Mouse (Mus musculus) forebrain, embryonic 15.5 days (tissue): Measurements from ENCODE around the gene Creb5. TPM values are rescaled to one million over a fixed set of nuclear protein-coding genes. Genes with fewer than 3 reads are reported as not detected.

Experiments used
- ATAC-seq: fragments of 200-750 bp; cut with Nextera tagmentation; replicated peaks from 2 replicates; pipeline ENCODE4 v1.8.0; 2017; ENCODE audit warnings: mild to moderate bottlenecking, moderate TSS enrichment, moderate library complexity
- H3K27ac ChIP-seq: fragments of 300-500 bp; sonication (generic); replicated peaks from 2 replicates; pipeline ENCODE4 v1.5.1; 2015; ENCODE audit warnings: mild to moderate bottlenecking, inconsistent platforms
- H3K27me3 ChIP-seq: fragments of 300-500 bp; sonication (generic); 2 replicates; pipeline ENCODE4 v1.6.1; 2015; ENCODE audit warnings: inconsistent platforms
- H3K36me3 ChIP-seq: fragments of 300-500 bp; sonication (generic); 2 replicates; pipeline ENCODE4 v1.6.1; 2015; ENCODE audit warnings: mild to moderate bottlenecking, inconsistent platforms
- H3K4me1 ChIP-seq: fragments of 300-500 bp; sonication (generic); 2 replicates; pipeline ENCODE4 v1.6.1; 2015; ENCODE audit warnings: inconsistent platforms
- H3K4me2 ChIP-seq: fragments of 300-500 bp; sonication (generic); replicated peaks from 2 replicates; pipeline ENCODE4 v1.6.1; 2015; ENCODE audit warnings: mild to moderate bottlenecking, inconsistent platforms
- H3K4me3 ChIP-seq: fragments of 300-500 bp; sonication (generic); 2 replicates; pipeline ENCODE4 v1.5.1; 2015; ENCODE audit warnings: mild to moderate bottlenecking, inconsistent platforms
- H3K9ac ChIP-seq: fragments of 300-500 bp; sonication (generic); replicated peaks from 2 replicates; pipeline ENCODE4 v1.6.1; 2015; ENCODE audit warnings: mild to moderate bottlenecking, inconsistent platforms
- H3K9me3 ChIP-seq: fragments of 300-500 bp; sonication (generic); 2 replicates; pipeline ENCODE4 v1.6.1; 2016; ENCODE audit warnings: inconsistent platforms
- WGBS: fragments of 180-500 bp; shearing (Covaris S2); methylation state at CpG from one replicate; pipeline ENCODE4 v1.1.7; 2015; ENCODE audit warnings: mixed read lengths; 5-methylcytosine and 5-hydroxymethylcytosine counted together
- polyA plus RNA-seq: library from polyadenylated mRNA; unstranded; fragments of >200 nt; fragmentation: Nextera tagmentation; extraction: Ambion mirVana; gene quantifications from 2 replicates; pipeline ENCODE4 v1.2.1, GENCODE M21; 2015

The Creb5 gene
- polyA plus RNA-seq, 1 experiment from 2014 or later, result 14.5 TPM

DNA sequence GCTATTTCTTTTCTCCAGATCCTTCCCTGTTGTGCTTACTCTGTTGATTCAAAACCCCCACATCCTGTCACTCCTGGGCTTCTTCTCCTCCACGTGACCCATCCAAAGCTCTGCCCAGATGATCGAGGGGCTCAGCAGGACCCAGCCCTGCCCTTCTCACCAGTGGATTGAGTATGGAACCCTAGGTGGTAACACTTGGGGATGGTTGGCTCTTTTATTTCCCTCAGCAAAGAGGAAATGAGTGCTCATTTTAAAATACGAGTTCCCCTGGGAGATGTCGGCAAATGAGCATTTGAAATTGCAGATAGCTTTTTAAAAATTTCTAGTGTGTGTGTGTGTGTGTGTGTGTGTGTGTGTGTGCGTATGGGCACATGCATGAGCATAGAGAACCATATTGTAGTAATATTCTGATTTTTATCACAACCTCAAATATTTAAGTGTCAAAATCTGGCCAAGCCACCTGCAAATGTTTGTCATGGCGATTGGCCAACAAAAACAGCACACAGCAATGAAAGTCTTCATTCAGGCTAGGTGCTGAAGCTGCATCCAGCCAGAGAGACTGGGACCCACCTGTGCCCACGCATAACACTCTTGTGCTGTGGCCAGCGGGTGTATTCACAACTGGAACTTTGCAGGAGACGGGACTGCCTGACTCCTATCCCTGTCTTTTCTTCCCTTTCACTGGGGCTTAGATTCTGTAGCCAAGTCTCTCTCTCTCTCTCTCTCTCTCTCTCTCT lies 162.5 kb downstream of the Creb5 start:
- no peak for ATAC-seq
- WGBS, result 53% methylated on average over 9 of the region's 9 CpGs
- Histone ChIP-seq H3K9ac (no peak overlapping the region), H3K36me3 (no peaks in the 10 kb centered on the region), H3K4me2 (no peak overlapping the region), H3K9me3 (no peaks in the 10 kb centered on the region), H3K4me1 (peaks cover 30% of the 10 kb centered on the region), H3K27ac (no peak overlapping the region), H3K4me3 (no peak overlapping the region), H3K27me3 (no peaks in the 10 kb centered on the region)

DNA sequence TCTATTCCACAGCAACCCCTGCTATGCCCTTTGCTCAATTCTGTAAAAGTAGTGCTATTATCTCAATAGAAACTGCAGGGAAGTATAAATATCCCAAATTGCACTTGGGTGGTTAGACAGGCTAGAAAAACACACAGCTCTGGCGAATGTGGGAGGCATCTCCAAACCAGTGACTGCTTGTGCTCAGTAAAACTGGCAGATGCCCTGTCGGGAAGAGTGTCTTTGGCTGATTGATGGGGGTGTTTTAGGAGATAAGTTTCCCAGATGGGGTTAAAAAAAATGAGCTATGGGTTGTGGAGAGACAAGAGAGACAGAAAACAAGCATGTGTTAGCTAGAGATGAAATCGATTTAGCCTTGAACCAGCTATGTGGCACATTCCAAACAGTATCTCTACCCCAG lies 163.4 kb downstream of the Creb5 start:
- H3K9me3 ChIP-seq, result no peaks in the 10 kb centered on the region
- ATAC-seq, result no peak
- WGBS, result 51% methylated on average over 3 of the region's 3 CpGs
- H3K4me1 ChIP-seq, result peaks cover 30% of the 10 kb centered on the region
- no peak overlapping the region for H3K4me2 ChIP-seq
- H3K27me3 ChIP-seq, result no peaks in the 10 kb centered on the region
- no peak overlapping the region for H3K9ac ChIP-seq
- no peak overlapping the region for H3K27ac ChIP-seq
- H3K36me3 ChIP-seq, result no peaks in the 10 kb centered on the region
- H3K4me3 ChIP-seq, result no peak overlapping the region

DNA sequence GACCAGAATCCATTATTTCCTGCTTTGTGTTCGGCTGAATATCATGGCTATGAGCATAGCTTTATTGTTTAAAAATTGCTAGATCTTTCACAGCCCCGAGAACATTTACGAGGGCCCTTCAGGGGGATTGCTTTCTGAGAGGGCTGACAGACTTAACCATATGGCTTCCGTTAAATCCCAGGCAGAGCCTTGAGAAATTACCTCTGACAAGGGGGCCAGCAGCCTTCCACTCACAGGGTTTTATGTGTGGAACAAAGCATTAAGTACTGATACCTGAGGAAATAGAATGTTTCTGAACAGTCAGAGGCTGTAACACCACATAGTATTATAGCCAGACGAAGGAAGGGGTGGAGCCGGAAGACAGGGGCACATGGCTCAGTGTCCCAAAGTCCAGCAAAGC lies 165.2 kb downstream of the Creb5 start:
- Histone ChIP-seq H3K4me2 (no peak overlapping the region), H3K4me1 (peaks cover 30% of the 10 kb centered on the region), H3K4me3 (no peak overlapping the region), H3K9me3 (no peaks in the 10 kb centered on the region), H3K36me3 (no peaks in the 10 kb centered on the region), H3K27me3 (no peaks in the 10 kb centered on the region), H3K9ac (no peak overlapping the region), H3K27ac (no peak overlapping the region)
- WGBS, result 46% methylated on average over 6 of the region's 6 CpGs
- no peak for ATAC-seq

DNA sequence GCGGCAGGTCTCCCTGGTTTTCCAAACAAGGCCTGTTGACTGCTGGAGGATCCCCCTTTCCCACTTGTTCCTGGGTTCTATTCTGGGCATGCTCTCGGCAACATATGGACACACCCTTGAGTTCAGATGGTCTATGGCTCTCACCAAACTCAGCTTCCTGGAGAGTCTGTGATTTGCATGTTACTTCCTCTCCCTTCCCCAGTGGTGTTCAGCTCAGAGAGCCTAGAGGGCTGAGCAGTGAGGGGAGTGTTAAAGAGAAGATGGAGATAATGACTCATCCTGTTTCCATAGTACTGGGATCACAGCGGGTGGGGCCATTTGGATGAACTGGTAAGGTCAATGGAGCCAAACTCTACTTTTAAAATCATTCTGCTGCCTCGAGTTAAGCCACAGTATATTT lies 168.4 kb downstream of the Creb5 start:
- WGBS, result 71% methylated on average over 4 of the region's 4 CpGs
- Histone ChIP-seq H3K4me3 (no peak overlapping the region), H3K9ac (no peak overlapping the region), H3K36me3 (no peaks in the 10 kb centered on the region), H3K9me3 (no peaks in the 10 kb centered on the region), H3K4me1 (peaks cover 14% of the 10 kb centered on the region), H3K4me2 (no peak overlapping the region), H3K27me3 (no peaks in the 10 kb centered on the region), H3K27ac (no peak overlapping the region)
- no peak for ATAC-seq

DNA sequence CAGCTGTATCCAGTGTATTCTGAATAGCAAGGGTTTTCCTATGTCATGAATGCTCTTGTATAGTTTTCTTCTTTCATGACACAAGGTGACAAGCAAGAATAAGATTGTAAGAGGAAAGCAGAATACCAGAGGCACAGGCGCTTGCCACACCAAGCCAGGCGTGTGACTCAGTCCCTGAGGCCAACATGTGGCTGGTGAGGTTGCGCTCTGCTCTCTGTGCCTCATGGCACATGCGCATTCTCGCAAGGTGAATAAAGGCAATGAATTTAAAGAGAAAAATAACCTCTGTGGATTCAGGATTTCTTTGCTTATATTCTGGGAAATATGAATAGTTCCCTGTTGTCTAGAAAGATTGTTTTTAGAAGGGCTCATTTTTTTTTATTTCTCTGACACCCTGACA lies 169.0 kb downstream of the Creb5 start:
- no peaks in the 10 kb centered on the region for H3K27me3 ChIP-seq
- no peak overlapping the region for H3K9ac ChIP-seq
- no peaks in the 10 kb centered on the region for H3K9me3 ChIP-seq
- no peak overlapping the region for H3K4me2 ChIP-seq
- peaks cover 11% of the 10 kb centered on the region for H3K4me1 ChIP-seq
- H3K27ac ChIP-seq, result no peak overlapping the region
- 91% methylated on average over 5 of the region's 5 CpGs for WGBS
- H3K36me3 ChIP-seq, result no peaks in the 10 kb centered on the region
- ATAC-seq, result no peak
- H3K4me3 ChIP-seq, result no peak overlapping the region

DNA sequence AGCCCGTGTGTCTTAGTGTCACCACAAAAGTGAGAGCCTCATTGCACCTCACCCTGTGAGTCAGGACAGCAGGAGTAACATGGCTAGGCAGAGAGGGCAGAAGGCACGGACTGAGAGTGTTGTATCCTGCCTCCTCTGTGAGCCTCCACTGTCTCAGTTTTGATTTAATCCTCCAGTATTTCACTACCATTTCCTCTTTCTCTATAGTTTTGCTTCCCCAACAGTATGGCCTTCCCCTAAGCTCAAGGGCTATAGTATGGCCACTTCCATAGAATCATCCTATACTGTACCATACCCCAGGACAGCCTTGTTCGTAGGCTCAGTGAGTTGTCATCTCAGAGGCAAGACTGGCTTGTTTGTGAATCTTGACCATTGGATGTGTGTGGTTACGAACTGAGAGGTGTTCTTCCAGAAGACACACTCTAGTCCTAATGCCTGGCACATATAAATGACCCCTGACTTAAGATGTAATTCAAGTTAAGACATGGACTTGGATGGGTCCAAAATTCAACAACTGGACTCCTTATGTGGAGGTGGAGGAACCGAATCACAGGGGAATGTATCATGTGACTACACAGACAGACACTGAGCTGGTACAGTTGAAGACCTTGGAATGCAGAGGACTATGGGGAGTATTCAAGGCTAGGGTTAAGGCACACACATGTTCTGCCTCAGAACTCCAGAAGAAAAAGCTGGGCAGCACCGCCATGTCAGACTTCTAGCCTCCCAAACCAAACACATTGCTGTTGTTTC lies 173.1 kb downstream of the Creb5 start:
- no peak for ATAC-seq
- Histone ChIP-seq H3K4me2 (no peak overlapping the region), H3K9ac (no peak overlapping the region), H3K9me3 (no peaks in the 10 kb centered on the region), H3K36me3 (no peaks in the 10 kb centered on the region), H3K27me3 (no peaks in the 10 kb centered on the region), H3K4me3 (no peak overlapping the region), H3K4me1 (peaks cover 14% of the 10 kb centered on the region), H3K27ac (no peak overlapping the region)
- WGBS, result 93% methylated on average over 6 of the region's 6 CpGs

DNA sequence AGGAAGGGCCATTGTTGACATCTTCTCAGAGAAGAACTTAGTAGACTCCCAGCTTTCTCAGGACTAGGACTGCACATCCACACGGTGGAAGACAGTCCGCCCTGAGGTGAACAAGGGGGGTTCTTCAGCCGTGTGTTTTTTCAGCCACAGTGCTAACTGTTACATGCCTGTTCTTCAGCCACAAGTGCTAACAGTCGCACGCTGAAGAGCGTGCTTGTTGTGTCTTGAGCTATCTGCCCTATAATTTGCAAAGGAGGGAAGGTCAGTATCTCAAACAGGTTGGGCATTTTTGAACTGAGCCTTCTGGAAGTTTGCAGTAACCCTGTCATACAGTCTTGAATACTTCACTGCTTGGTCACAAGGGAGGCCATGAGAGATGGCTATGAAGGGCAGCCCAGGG lies 174.0 kb downstream of the Creb5 start:
- Histone ChIP-seq H3K27ac (no peak overlapping the region), H3K4me2 (no peak overlapping the region), H3K36me3 (no peaks in the 10 kb centered on the region), H3K4me1 (peaks cover 14% of the 10 kb centered on the region), H3K9me3 (no peaks in the 10 kb centered on the region), H3K9ac (no peak overlapping the region), H3K4me3 (no peak overlapping the region), H3K27me3 (no peaks in the 10 kb centered on the region)
- 95% methylated on average over 6 of the region's 6 CpGs for WGBS
- ATAC-seq, result no peak

DNA sequence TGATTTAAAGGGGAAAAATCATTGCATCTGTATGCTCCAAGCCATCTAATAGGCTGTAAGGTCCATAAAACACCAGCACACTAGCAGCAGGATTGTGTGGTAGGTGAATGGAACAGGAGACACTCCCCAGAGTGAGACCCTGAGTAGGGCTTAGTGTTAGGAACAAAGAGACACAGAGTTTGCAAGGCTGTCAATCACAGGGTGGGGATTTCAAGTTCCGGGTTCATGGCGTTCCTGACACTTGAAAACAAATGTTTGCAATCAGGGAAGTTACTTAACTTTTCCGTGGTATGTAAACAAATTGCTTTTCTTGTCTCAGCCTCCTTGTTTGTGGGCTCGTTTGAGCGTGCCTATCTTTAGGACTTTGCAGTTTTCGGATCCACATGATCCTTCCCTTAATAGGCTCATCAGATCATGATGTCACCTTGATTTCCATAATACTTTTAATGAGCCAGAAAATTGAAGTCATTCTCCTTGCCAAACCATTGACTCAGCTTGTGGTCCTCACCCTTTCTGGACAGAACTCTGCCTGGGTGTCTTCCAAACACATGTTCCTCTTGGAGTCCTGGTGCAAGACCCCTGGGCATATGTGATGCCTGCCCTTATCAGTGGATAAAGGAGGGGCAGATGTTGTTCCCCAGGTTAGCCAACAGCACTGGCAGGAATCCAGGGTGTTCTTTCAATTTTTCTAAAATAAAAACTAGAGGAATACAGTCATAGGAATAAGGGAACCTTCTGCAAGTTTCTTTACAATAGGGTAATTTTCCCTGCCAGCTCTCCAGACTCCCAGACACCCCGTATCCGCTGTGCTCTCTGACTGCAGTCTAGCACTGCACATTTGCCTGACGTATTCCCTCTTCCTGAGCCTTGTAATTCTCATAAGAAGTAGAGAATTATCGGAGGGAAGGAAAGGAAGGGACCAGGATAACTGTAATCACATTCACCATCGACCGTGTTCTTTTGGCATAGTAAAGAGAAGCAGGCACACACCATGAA lies 175.0 kb downstream of the Creb5 start:
- WGBS, result 32% methylated on average over 12 of the region's 12 CpGs
- H3K27me3 ChIP-seq, result no peaks in the 10 kb centered on the region
- no peak overlapping the region for H3K9ac ChIP-seq
- H3K4me3 ChIP-seq, result no peak overlapping the region
- peak; percentile 58; the same call in 1 of the 2 replicates for ATAC-seq
- no peaks in the 10 kb centered on the region for H3K9me3 ChIP-seq
- peak overlapping the region; percentile 51 for H3K27ac ChIP-seq
- peaks cover 14% of the 10 kb centered on the region for H3K4me1 ChIP-seq
- H3K4me2 ChIP-seq, result peak overlapping the region; percentile 2; the same call in 1 of the 2 replicates
- no peaks in the 10 kb centered on the region for H3K36me3 ChIP-seq

DNA sequence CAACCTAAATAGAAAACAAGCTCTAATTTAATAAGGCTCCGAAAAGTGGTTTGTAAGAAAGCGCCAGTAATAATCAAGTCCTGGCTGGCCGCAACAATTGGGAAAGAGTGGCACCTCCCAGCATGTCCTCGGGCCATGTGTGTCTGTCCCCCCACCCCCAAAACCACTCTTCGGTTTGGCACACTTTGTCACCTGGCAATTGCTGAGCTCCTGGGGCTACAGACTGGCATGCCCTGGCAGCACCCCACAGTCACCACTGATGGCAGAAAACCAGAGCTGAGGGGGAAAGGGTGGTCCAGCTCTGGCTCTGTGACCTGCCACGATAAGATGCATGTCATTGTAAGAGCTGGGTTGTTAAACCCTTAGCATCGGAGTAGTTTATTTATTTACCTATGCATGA lies 175.7 kb downstream of the Creb5 start:
- Histone ChIP-seq H3K9ac (no peak overlapping the region), H3K4me1 (peaks cover 14% of the 10 kb centered on the region), H3K27me3 (no peaks in the 10 kb centered on the region), H3K36me3 (no peaks in the 10 kb centered on the region), H3K4me2 (no peak overlapping the region), H3K9me3 (no peaks in the 10 kb centered on the region), H3K4me3 (no peak overlapping the region), H3K27ac (peak overlapping the region; percentile 51)
- 45% methylated on average over 7 of the region's 7 CpGs for WGBS
- peak; percentile 41; the same call in 1 of the 2 replicates for ATAC-seq

DNA sequence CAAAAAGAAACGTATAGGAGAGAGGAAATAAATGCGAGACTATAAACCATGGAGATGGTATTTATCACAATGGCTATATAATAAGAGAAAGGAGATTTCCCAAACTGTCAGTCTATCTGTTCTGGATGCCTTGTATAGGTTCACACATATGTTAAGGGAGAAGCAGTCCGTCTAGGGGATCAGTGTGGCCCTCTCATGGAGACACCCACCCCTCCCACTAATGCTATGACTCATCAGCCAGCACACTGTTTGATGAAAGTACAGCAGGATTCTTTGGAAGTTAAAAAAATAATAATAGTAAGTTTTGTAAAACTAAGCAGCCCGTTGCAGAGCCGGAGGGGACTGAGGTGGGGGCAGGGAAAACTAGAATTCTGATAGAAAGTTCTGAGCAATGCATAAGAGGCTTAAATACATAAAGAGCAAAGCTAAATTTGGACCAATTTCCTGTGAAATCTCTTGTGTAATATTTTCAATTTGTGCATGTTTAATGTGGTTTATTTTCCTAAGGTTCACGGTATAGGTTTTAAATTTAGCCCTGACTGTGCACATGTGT lies 176.3 kb downstream of the Creb5 start:
- 70% methylated on average over 6 of the region's 6 CpGs for WGBS
- Histone ChIP-seq H3K9ac (no peak overlapping the region), H3K4me2 (no peak overlapping the region), H3K27me3 (no peaks in the 10 kb centered on the region), H3K9me3 (no peaks in the 10 kb centered on the region), H3K27ac (peak overlapping the region; percentile 51; the same call in 1 of the 2 replicates), H3K36me3 (no peaks in the 10 kb centered on the region), H3K4me1 (peaks cover 14% of the 10 kb centered on the region), H3K4me3 (no peak overlapping the region)
- 0 out of 2 replicates have a peak, but pooled peaks have one; percentile 55 for ATAC-seq

DNA sequence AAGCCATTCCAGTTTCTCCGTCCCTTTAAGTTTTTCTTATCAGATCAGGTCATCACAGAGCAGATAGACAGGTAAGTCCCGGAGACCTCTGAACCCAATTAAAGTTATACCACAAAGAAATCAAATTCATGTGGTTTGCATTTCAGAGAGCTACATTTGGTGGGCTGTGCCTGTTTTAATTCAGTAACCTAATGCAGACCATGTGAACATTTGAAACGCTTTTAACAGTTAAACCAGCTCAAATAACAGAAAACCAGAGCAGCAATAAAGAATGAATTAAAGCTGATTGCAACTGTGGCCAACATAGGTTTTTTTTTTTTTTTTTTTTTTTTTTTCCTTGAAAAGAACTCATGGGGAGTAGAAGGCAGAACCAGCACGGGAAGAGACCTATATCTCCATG lies 182.1 kb downstream of the Creb5 start:
- no peaks in the 10 kb centered on the region for H3K27me3 ChIP-seq
- no peak overlapping the region for H3K27ac ChIP-seq
- peaks cover 14% of the 10 kb centered on the region for H3K4me1 ChIP-seq
- no peak overlapping the region for H3K9ac ChIP-seq
- H3K4me3 ChIP-seq, result no peak overlapping the region
- H3K36me3 ChIP-seq, result no peaks in the 10 kb centered on the region
- no peaks in the 10 kb centered on the region for H3K9me3 ChIP-seq
- ATAC-seq, result no peak
- WGBS, result 82% methylated on average over 4 of the region's 4 CpGs
- H3K4me2 ChIP-seq, result no peak overlapping the region
